Mouse (Mus musculus): ENCODE results near the gene Ccdc125. TPM values are rescaled to one million over a fixed set of nuclear protein-coding genes. Genes with fewer than 3 reads are reported as not detected.

Ccdc125 gene
- polyA plus RNA-seq (2011; ENCODE audit: insufficient read length, low read depth, missing spikeins) = 1.4 and 2.3 TPM in 2 replicates

DNA sequence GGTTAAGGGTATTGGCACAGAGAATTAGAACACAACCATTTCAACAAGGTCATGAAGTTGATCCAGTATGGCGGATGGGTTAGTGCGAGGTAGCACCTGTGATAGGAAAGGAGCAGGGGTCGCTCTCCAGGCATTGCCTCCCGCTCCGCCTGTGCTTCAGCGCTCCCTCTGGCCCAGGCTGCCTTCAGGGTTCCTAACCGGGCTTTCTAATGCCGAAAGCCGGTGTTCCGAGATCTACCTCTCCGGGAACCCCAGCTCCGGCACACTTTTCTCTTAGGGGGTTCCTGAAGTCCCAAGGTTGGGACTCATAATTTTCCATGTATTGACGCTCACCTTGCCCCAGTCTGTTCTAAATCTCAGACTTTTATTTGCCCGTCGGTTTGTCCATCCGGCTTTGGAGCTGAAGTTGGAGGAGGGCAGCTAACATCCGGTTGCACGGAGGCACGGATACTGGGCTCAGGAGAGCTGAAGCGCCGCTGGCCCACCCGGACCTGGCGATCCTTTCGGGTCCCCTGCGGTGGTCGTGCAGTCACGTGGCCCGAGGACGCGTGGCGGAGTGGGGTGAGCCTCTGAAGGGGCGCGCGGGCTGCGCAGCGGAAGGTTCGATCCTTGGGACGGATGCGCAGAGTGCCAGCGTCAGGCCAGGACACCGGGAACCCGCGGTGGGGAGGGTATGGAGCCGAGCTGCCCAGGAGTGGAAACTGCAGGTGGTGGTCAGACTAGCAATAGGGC lies at the start of gene Ccdc125:
Gene Ccdc125, plus strand, starts transcription at position 427 of the 732 bp plus-strand sequence.
- no peak within 1 kb of the TSS for H3K27ac ChIP-seq (ENCODE audit: insufficient read depth, low read length)

DNA sequence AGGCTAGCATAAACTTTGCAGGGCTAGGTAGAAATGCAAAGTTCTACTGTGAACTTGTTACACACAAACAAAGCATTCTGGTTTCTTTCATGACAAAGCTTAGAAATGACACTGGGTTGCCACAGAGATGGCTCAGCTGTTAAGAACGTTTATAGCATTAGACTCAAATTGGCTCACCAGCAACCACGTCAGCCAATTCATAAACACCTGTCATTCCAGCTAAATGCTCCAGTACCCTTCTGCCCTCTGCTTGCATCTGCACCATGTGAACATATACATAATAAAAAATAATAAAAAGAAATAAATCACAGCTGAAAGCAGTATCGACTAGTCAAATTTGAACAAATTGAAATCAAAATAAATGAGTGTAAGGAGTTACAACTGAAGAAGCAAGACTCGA lies 47.3 kb upstream of the Ccdc125 start:
- Histone ChIP-seq H3K4me1 (ENCODE audit: control insufficient read depth, insufficient read depth, low read length) (no peaks in the 10 kb centered on the region), H3K27ac (ENCODE audit: insufficient read depth, low read length) (no peak overlapping the region), H3K4me3 (ENCODE audit: insufficient read depth, low read length) (no peak overlapping the region)
- TF ChIP-seq POLR2A (IDR thresholded peaks at IDR 0.05; ENCODE audit: low read depth, low read length) (no peak), CTCF (IDR thresholded peaks at IDR 0.05; ENCODE audit: borderline replicate concordance, insufficient read depth, low read length) (no peak)

More for the DNA sequence above, at the start of gene Ccdc125:
- Histone ChIP-seq H3K4me3 (ENCODE audit: insufficient read depth, low read length) (peak within 1 kb of the TSS; percentile 64), H3K4me1 (ENCODE audit: control insufficient read depth, insufficient read depth, low read length) (no peaks in the 10 kb centered on the region)
- no peak for TF ChIP-seq CTCF (IDR thresholded peaks at IDR 0.05; ENCODE audit: borderline replicate concordance, insufficient read depth, low read length)
- peak; percentile 39 for TF ChIP-seq POLR2A (IDR thresholded peaks at IDR 0.05; ENCODE audit: low read depth, low read length)

DNA sequence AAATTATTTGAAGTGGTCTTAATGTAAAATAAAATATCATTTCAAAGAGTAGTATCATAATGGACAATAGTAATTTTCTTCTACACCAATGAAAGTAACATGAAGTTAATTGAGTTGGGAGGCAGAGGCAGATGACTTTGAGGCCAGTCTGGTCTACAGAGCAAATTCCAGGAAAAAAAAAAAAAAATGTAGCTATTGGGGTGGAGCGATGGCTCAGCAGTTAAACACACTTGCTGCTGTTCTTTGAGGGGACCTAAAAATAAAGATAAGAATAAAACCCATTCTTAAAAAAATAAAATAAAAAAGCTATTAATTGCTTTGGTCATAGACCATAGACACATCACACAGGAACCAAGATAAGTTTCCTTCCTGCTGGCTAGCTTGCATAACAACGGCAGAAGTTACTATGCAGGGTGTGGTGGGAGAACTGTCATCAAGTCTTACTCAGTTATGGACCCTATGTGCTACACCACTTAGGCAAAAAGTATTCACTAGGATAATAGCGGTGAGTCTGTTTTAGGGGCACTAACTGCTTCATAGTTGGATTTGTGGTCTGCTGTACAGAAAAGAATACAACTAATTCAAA lies 35.3 kb upstream of the Ccdc125 start:
- TF ChIP-seq CTCF (IDR thresholded peaks at IDR 0.05; ENCODE audit: borderline replicate concordance, insufficient read depth, low read length) (no peak), POLR2A (IDR thresholded peaks at IDR 0.05; ENCODE audit: low read depth, low read length) (no peak)
- H3K27ac ChIP-seq (ENCODE audit: insufficient read depth, low read length) = no peak overlapping the region
- H3K4me1 ChIP-seq (ENCODE audit: control insufficient read depth, insufficient read depth, low read length) = no peaks in the 10 kb centered on the region
- no peak overlapping the region for H3K4me3 ChIP-seq (ENCODE audit: insufficient read depth, low read length)

DNA sequence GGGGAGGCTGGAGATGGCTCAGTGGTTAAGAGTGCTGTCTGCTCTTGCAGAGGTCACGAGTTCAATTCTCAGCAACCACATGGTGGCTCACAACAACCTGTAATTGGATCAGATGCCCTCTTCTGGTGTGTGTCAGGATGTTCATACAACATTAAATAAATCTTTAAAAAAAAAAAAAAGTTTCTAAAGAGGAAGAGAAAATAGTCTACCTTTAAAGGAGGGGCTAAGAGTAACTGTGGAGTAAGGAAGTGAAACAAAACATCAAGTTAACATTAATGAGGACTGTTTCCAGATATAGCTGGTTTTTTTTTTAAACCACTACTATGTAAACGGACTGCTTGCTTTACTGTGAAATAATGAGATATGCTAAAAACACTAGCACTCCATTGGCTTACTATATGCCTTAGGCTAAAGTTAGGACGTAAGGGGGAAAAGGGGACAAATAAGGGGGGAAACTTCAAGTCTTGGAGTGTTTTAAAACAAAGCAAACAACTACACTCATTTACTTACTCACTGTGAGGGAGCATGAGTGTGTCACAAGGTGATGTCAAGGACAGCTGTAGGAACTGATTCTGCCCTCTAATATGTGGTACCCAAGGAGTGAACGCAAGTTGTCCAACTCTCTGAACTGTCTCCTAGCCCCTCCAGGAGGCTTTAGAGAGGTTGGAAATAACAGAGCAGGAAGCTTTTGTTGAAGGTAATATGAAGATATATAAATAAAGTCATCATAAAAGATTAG lies 26.9 kb upstream of the Ccdc125 start:
- no peaks in the 10 kb centered on the region for H3K4me1 ChIP-seq (ENCODE audit: control insufficient read depth, insufficient read depth, low read length)
- no peak overlapping the region for H3K4me3 ChIP-seq (ENCODE audit: insufficient read depth, low read length)
- TF ChIP-seq POLR2A (IDR thresholded peaks at IDR 0.05; ENCODE audit: low read depth, low read length) (no peak), CTCF (IDR thresholded peaks at IDR 0.05; ENCODE audit: borderline replicate concordance, insufficient read depth, low read length) (no peak)

DNA sequence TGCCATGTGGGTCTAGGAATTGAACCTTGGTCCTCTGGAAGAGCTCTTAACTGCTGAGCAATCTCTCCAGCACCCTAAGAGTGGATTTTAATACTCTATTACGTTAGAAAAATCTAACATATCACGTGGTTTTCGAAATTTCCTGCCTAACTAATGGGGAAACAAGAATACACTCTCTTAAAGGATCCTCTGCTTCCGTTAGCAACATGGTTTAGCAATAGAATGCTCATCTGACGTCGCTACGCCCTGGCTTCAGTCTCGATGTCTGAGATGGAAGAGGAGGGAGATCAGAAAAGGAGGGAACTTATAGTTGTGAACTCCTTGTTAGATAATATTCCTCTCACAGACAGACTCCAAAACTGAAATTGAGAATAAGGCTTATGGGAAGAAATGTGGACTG lies 21.3 kb upstream of the Ccdc125 start:
- Histone ChIP-seq H3K4me3 (ENCODE audit: insufficient read depth, low read length) (no peak overlapping the region), H3K4me1 (ENCODE audit: control insufficient read depth, insufficient read depth, low read length) (no peaks in the 10 kb centered on the region), H3K27ac (ENCODE audit: insufficient read depth, low read length) (no peak overlapping the region)
- TF ChIP-seq POLR2A (IDR thresholded peaks at IDR 0.05; ENCODE audit: low read depth, low read length) (no peak), CTCF (IDR thresholded peaks at IDR 0.05; ENCODE audit: borderline replicate concordance, insufficient read depth, low read length) (no peak)

More for the DNA sequence above, 26.9 kb upstream of the Ccdc125 start:
- H3K27ac ChIP-seq (ENCODE audit: insufficient read depth, low read length) = no peak overlapping the region

DNA sequence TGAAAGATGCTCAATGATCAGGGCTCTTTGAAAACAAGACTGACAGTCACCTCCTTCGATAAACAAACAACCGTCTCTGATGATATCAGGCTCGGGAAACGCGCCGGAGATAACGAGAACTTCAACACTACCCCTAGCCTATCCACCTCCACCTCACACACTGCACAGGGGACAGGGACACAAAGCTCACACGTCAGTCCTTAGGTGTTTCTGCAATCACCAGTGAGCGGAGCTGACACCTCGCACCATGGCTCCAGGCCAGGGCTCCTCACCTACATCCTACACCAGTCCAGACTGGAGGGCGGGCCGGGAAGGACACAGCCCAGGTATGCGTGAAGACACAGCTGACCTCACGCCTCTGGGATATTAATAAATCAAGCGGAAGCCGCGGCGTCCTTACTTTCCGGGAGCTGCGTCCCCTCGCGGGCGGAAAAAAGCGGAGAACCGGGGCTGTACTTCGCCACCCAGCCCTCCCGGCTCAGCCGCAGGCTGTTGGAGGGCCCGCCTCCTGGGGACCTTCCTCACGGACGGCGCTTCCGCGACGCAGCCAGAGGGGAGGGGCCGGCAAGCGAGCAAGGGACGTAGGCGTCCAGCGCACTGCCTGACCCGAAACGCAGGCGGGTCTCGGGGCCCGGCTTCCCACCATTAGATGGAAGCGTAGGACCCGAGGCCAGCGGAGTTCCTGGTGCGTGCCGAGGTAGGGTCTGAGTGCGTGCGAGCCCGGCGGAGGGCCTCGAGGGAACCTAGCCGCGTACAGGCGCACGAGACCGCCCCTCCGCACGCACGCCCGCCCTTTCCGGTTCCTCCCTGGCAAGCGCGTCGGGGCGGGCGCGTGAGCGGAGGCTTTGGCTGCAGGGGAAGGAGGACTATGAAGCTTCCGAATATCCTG lies 18.7 kb upstream of the Ccdc125 start, which contains the start of the genes Ak6 and Rad17:
Gene Ak6, plus strand, starts transcription at position 430 of the 889 bp plus-strand sequence.
Gene Rad17, minus strand, starts transcription at position 502 of the 889 bp plus-strand sequence.
- TF ChIP-seq CTCF (IDR thresholded peaks at IDR 0.05; ENCODE audit: borderline replicate concordance, insufficient read depth, low read length) = no peak
- TF ChIP-seq POLR2A (IDR thresholded peaks at IDR 0.05; ENCODE audit: low read depth, low read length) = peak; percentile 64
- H3K27ac ChIP-seq (ENCODE audit: insufficient read depth, low read length) = peak within 1 kb of the TSS; percentile 89
- H3K4me3 ChIP-seq (ENCODE audit: insufficient read depth, low read length) = peak within 1 kb of the TSS; percentile 97
- no peaks in the 10 kb centered on the region for H3K4me1 ChIP-seq (ENCODE audit: control insufficient read depth, insufficient read depth, low read length)

DNA sequence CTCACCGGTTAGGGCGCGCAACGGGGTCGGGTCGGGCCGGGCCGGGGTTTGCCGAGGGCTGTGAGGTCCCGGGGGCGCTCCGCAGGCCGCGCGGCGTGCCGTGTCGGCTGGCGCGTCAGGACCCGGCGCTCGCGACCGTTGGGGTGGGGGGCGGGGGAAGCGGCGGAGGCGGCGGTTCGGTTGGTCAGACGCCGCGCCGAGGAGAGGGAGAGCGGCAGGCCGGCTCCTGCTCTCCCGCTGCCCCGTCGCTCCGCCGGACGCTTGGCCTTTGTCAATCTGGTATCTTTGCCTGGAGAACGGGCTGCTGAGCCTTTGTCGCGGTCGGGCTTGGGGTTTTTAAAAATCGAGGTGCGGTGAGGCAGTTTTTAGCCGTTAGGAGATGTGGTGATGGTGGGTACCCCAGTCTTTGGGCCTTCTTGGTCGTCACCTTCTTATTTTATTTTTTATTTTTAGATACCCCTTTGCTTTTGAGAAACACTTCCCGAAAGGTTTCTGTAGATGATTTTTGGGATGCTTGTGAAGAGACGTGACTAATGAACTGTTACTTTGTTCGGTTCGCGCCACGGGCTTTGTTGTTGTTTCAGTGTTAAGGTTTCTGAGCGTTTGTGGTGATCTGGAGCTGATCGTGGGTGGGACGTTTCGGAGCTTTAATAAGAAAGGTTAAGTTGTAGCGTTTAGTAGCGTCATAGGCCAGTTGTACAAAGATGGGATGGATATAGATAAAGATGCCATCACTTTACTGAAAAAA lies 17.9 kb upstream of the Ccdc125 start, which contains the start of gene Taf9:
Gene Taf9, plus strand, starts transcription at position 141 of the 748 bp plus-strand sequence.
- H3K27ac ChIP-seq (ENCODE audit: insufficient read depth, low read length) = peak within 1 kb of the TSS; percentile 89
- H3K4me3 ChIP-seq (ENCODE audit: insufficient read depth, low read length) = peak within 1 kb of the TSS; percentile 97
- TF ChIP-seq CTCF (IDR thresholded peaks at IDR 0.05; ENCODE audit: borderline replicate concordance, insufficient read depth, low read length) (no peak), POLR2A (IDR thresholded peaks at IDR 0.05; ENCODE audit: low read depth, low read length) (no peak)
- no peaks in the 10 kb centered on the region for H3K4me1 ChIP-seq (ENCODE audit: control insufficient read depth, insufficient read depth, low read length)

DNA sequence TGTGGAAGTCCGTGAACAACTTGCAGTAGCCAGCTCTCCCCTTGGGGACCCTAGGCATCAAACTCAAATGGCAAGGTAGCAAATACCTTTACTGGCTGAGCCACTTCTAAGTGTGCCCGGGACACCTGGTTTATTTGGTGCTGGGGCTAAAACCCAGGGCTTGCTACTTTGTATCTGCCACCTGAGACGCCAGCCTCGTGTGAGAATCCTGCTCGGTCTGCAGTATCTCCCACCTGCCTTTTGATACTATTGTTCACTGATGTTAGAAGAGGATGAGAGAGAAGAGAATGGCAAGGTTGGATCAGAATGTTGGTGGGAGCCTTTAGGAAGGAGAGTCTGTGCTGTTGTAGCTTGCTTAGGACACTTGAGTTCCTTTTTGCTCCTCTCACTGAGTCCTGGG lies 11.4 kb upstream of the Ccdc125 start:
- H3K4me1 ChIP-seq (ENCODE audit: control insufficient read depth, insufficient read depth, low read length) = no peaks in the 10 kb centered on the region
- TF ChIP-seq CTCF (IDR thresholded peaks at IDR 0.05; ENCODE audit: borderline replicate concordance, insufficient read depth, low read length) (no peak), POLR2A (IDR thresholded peaks at IDR 0.05; ENCODE audit: low read depth, low read length) (no peak)
- H3K27ac ChIP-seq (ENCODE audit: insufficient read depth, low read length) = no peak overlapping the region
- no peak overlapping the region for H3K4me3 ChIP-seq (ENCODE audit: insufficient read depth, low read length)
